Mouse (Mus musculus) urinary bladder, postnatal 36 days (tissue): ENCODE results near the gene Ctns.

Experiments used
- DNase-seq, 2 experiments: peaks; one replicate each; pipeline ENCODE4 v3.0.0; 2022; ENCODE audit warnings: low spot score in 2 of 2, mixed read lengths in 1 of 2

The Ctns gene

GRCm38 (mm10) chr11:73146026-73146974 is 52.5 kb downstream of the Ctns start:
- DNase-seq: no peak

GRCm38 (mm10) chr11:73144261-73144681 is 54.6 kb downstream of the Ctns start:
- peak in 1 of 2 experiments; percentile 12 for DNase-seq

- DNase-seq: peak; percentile 87 to 90
These were observed 61.0 kb downstream of the Ctns start, which contains the start of gene Haspin for GRCm38 (mm10) chr11:73137591-73138501. TSS of gene Haspin (minus strand) at chr11:73138294.

- DNase-seq: no peak
These were observed 61.7 kb downstream of the Ctns start for GRCm38 (mm10) chr11:73137116-73137515.

DNA sequence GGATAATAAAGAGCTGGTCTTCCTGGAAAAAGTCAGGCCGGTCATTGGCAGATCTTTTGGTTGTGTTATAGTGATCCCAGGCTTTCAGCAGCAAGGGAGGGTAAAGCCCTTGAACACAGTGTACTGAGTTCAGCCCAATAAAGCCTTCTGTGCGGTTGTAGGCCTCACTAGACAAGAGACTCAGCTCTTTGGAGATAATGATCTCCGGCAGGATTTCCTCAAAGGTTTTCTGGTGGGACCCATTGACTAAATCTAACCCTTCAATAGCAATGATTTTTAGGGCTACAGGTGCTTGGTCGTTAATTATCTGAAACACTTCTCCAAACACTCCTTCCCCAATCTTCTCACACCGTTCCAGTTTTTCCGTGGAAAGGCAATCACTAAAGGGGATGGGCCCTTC is 62.3 kb downstream of the Ctns start:
- DNase-seq: no peak

DNA sequence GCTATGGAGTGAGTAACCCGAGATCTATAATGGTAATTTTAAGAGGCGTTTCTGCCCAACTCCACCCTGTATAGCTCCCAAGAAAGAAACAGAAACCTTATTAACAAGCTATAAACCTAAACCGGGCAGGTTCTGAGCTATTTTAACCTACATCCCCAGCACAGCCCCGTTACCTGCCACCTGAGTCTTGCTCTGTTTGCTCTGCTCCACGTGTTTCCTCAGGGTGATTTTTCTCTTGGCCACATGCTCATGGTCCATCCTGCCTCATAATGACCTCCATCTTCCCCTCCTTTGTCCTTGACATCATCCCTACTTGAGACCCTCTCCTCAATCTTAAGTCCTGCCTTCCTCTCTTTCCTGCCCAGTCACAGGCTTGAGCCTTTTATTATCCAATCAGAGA is 64.6 kb downstream of the Ctns start:
- no peak for DNase-seq
